Mouse (Mus musculus): ENCODE measurements around the gene Nfam1.

The Nfam1 gene

DNA sequence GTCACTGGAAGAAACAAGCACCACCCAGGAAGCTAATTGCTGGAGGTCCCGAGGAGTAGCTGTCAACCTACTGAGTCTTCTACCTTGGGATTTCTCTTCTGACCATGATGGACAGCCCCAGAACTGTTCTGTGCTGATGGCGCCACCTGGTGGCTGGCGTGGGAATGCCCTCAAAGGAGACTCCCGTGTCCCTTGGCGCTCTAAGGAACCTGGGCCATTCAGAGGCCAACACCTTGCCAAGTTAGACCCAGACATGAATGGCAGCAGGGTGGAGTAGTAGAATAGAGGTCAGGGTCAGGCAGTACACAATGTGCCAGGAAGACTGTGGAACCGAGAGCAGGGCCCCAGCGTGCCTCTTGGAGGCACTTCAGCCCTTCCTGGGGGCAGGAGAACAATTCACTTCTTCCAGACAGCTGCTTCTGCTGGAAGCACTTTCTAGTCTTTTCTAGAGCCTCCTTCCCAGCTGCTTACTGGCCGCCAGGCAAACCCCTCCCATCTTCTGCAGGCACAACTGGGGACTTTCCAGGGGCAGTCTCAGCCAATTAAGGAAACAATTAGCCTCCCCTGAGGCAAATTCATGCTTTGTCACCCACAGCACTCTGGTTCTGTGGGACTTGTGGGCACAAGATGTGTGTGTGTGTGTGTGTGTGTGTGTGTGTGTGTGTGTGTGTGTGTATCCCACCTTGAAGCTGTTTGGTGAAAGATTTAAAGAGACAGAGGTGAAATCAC, 4.8 kb upstream of the Nfam1 start:
- peak; percentile 86 to 97 for DNase-seq (ENCODE audit: low spot score in 2 of 2)

DNA sequence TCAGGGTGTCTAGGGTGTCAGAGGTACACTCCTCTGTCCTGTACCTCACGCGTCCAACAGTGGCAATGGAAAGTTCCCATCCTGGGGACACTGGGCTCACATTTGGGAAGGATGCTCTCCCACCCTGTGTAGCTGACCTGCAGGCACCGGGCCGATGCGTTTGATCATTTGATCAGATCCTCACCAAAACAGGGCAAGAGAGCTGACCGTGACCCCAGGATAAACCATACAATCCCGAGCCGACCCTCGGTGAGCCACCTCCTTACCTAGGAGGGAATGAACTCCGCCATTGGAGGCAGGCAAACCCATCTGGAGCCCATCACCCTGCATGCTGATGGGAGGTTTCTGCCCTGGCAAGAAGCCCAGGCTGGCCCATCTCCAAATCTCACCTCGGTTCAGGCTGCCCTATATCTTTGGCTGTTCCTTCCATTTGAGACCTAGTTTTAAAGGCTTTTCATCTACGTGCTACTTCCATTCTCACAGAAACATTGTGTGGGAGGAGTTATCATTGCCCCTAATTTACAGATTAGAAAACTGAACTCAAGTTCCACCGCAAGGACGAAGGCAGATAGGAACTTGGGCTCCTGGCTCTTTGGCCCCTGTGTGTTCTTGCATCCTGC, 3.9 kb upstream of the Nfam1 start:
- no peak for DNase-seq (ENCODE audit: low spot score in 2 of 2)

DNA sequence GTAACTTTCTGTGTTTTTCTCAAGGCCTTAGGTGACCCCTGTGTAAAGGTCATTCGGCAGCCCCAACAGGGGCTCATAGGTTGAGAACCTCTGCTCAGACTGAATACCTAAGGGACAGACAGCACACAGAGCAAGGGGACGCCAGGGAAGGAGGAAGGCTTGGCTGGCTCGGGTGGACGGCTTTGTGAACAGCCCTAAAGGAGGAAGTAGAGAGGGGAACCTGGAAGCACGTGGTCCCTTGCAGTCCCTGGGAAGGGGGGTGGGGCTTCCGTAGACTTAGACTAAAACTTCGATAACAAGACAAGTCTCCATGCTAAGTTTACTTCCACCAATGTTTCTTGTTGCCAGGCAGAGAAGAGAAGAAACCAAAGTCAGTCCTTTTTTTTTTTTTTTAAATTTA, 3.0 kb upstream of the Nfam1 start:
- DNase-seq (ENCODE audit: low spot score in 2 of 2), result peak; percentile 70 to 77

DNA sequence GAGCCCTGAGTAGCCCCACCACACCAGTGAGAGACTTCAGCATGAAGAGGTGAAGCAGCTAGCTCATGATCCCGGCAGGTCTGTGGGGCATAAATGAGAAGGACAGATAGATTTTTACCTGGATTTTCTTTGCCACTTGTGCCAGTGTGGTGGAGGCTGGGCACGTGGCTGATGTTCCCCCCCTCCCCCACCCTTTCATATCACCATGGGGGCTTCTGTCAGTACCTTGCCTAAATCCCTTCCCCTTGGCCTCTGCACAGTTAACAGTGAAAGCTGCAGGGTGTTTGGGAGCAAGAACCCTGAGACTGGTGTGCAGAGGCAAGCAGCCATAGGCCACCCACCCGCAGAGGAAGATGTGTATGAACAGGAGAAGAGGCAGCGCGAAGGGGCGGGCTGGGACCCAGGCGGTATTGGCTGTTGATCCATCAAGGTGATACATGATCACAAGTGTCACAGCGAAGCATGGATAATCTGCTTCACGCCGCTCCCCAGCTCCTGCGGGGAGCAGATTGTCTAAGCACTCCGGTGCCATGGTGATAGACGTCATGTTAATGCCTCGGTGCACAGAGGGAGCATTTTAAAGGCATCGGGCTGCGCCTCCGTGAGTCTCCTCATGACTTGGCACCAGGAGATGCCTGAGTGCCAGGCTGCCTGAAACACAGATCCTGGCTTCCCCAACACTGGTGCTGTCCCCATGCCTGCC, 1.3 kb upstream of the Nfam1 start:
- DNase-seq (ENCODE audit: low spot score in 2 of 2), result no peak

- no peak for DNase-seq (ENCODE audit: low spot score in 2 of 2)
These were observed 2.2 kb downstream of the Nfam1 start for GRCm38 (mm10) chr15:83030884-83031283.

GRCm38 (mm10) chr15:83029725-83030718, 3.1 kb downstream of the Nfam1 start:
- DNase-seq (ENCODE audit: low spot score in 2 of 2), result no peak

DNA sequence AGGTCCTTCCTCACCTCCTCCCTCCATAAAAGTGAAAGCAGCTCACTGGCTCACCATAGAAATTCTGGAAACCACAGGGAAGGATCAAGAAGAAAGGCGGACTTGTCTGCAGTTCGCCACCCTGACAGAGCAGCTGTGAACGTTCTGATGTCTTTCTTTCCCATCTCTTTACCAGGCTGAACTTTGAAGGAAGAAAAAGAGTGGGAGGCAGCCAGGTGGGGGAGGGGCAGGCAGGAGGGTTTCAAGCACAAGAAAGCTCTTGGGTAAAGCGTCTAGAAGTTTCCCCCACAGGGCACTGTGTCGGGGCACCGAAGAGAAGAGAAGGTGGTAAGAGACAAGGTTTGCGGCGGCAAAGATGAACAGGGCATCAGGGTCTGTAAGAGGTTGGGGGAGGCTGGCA, 7.0 kb downstream of the Nfam1 start:
- DNase-seq (ENCODE audit: low spot score in 2 of 2), result no peak

DNA sequence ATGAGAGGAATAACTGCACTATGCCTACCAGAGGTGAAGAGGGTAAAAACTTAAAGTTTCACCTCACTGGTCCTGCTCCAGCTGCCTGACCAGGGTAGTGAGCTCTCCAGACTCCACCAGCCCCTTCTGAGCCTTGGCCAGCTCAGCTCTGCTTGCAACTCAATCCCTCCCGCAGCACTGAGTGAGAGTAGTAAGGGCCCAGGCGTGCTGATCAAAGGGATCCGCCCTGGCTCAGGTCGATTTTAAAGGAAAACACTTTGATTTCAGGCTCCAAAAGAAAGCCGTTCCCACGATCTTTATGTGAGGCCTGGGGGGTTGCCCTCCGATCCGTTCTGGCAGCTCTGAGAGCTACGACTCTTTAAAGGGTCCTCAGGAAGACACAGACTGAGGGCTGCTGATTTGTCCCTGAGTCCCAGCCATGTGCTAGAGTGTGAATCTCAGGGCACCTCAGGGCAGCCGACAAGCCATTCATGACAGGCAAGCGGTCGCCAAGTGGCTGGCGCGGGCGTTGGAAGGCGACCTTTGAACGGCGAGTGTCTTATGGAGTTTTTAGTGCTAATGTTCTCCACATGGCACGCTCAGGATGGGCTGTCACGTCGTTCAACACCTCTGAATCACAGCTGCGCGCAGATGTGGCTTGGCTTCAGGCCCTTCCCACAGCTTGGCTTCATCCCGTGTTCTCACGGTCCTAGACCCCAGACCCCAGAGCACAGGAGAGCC, 7.9 kb downstream of the Nfam1 start:
- no peak for DNase-seq (ENCODE audit: low spot score in 2 of 2)

DNA sequence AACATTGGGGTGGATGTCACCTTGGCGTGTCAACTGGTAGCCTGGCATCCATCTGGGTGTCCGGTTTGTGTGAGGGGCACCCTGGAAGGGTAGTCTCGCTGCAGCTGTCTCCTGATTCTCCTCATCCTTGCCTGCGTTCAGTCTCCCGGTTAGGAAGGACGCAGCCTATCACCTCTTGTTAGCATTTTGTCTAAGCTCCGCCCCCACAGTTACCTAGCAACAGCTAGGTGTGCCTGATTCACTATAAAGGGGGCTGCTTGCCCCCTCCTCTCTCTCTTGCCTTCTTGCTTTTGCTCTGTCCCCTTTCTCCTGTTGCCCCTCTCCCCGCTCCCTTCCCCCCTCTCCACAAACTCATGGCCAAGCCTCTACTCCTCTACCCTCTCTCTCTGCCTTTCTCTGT, 10.2 kb downstream of the Nfam1 start:
- no peak for DNase-seq (ENCODE audit: low spot score in 2 of 2)

DNA sequence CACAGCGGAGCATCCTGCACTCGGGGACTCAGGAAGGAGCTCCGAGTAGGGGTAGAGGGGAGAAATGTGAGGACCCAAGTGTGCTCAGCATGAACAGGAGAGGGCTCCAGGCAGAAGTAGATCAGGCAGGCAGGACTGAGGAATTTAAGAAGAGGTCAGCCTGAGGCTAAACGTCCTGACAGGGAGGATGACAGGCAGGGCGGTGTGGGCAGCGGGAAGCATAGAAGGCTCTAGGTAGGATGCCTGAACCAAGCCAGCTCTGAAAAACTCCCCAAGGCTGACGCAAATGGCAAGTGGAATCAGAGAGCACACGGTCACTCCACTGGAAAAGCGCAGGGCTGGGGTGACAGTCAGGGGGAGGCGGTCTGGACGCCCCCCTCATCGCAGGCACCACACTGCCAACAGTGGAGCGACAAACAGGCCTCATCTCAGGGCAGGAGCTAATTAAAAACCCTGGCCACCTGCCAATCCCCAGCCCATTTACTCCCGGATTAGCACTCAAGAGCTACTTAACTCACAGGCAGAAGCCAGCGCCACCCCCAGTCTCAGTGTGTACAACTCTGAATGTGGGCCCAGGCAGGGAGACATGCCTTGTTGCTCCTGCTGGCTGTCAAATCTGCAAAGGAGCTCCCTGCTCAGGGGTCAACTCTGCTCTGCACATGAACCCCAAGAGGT, 22.0 kb downstream of the Nfam1 start:
- DNase-seq (ENCODE audit: low spot score in 2 of 2), result no peak

- DNase-seq (ENCODE audit: low spot score in 2 of 2), result no peak
These were observed 22.7 kb downstream of the Nfam1 start for GRCm38 (mm10) chr15:83010423-83010822.

DNA sequence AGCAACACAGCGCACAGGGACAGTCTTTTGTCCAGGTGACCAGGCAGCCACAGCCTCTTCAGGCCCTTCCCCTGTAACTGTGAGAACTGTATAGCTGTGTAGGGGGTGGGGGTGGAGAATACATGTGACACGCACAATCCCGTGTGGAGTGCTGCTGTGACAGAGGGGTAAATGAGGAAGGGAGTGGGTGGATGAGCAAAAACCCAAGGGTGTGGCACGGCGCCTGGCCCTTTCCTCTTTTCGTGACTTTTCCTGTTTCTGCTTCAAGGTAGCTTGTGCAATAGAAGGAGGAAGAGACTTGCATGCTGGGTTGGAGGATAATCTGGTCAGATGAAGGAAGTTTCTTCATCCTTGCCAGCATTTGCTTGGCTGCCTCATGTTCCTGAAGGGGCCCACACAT, 23.6 kb downstream of the Nfam1 start:
- peak in 1 of 2 experiments; percentile 51 for DNase-seq (ENCODE audit: low spot score in 2 of 2)

DNA sequence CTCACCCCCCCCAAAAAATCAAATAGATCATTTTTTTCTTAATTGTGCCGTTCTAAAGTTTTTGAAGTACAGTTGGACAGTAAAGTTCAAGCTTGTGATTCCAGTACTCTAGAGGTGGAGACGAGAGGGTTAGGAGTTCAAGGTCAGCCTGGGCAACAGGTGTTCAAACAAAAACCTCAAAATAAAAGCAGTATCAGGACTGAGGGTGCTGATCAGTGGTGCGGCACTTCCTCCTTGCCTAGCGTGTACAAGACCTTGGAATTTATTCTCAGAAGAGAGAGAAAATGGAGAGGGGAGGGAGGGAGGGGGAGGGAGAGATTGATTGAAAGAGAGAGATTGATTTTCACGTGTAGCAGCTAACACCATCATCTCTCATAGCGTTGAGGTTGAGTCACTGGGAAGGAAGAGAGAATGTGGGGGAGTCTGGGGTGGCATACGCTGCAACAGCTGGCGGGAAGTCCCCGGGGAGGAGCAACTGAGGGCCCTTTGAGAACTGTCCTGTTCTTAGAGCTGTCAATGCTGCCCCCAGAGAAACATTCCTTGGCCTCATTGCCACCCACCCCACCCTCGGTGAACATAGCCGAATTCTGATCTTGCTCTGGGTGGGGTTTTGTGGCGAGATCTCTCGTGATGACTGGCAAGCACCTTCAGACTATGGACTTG, 24.2 kb downstream of the Nfam1 start:
- DNase-seq (ENCODE audit: low spot score in 2 of 2), result peak; percentile 54 to 79

- no peak for DNase-seq (ENCODE audit: low spot score in 2 of 2)
These were observed 25.7 kb downstream of the Nfam1 start for GRCm38 (mm10) chr15:83007346-83007920.

GRCm38 (mm10) chr15:83002665-83003548, 30.2 kb downstream of the Nfam1 start:
- no peak for DNase-seq (ENCODE audit: low spot score in 2 of 2)

GRCm38 (mm10) chr15:82998811-82999221, 34.3 kb downstream of the Nfam1 start:
- peak; percentile 53 to 78 for DNase-seq (ENCODE audit: low spot score in 2 of 2)

DNA sequence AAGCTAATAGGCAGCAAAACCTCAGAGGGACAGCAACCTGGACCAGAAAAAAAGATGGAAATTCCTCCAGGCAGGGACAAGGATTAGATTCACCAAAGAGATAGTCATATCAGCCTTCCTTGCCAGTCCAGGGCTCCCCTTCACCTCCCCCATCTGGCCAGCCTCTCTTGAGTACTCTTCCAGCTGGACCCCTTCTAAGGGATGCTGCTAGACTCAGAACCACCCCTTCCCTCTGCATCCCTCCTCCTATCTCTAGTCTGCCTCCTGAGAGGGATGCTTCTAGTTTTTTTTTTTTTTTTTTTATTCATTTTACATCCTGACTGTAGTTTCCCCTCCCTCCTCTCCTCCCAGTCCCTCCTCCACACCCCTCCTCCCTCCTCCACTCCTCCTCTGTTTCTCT, 36.7 kb downstream of the Nfam1 start:
- no peak for DNase-seq (ENCODE audit: low spot score in 2 of 2)

DNA sequence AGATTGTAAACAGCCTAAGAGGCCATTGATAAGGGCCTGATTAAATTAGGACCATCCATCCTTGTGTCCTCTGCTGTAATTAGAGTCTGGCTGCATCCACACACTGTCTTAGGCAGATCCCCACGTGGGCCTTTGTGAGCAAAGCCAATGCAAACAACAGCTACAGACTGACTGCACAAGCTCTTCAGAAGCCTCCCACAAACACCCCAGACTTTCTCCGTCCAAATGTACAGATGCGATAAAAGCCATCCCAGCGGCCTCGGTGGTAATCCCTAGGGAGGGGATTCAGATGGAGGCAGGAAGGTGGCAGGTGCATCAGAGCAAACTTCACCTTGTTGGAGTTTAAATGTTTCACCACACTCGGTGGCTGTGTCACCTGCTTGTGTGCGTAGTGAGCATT, 37.9 kb downstream of the Nfam1 start:
- DNase-seq (ENCODE audit: low spot score in 2 of 2), result no peak

- no peak for DNase-seq (ENCODE audit: low spot score in 2 of 2)
These were observed 40.2 kb downstream of the Nfam1 start for GRCm38 (mm10) chr15:82992911-82993310.

All from spleen, postnatal 4 days (tissue).